Mouse (Mus musculus) left cerebral cortex, postnatal 14 days (tissue): ENCODE measurements around the gene Arrdc5. TPM values are rescaled to one million over a fixed set of nuclear protein-coding genes. Genes with fewer than 3 reads are reported as not detected.

Experiments used
- DNase-seq, 2 experiments: peaks; one replicate each; pipeline ENCODE4 v3.0.0; 2021 to 2022; ENCODE audit warnings: low spot score in 2 of 2, mixed read lengths in 1 of 2
- intact Hi-C: fragments of 180-260 bp; cut with DNase I; formaldehyde crosslinking; loops from one replicate; pipeline ENCODE4 v1.15.1; 2025
- long read RNA-seq, 2 experiments: library from polyadenylated mRNA; stranded (forward); transcript quantifications; one replicate each; pipeline ENCODE4 v2.0.0; 2021
- total RNA-seq, 2 experiments: library from RNA; stranded (reverse); gene quantifications; 2 replicates each; pipeline ENCODE4 v1.2.3; 2021

Gene Arrdc5
- total RNA-seq: not detected
- long read RNA-seq, experiment 1: 0 reads
- long read RNA-seq, experiment 2: 0 reads

- no peak for DNase-seq
- intact Hi-C loops: no loop called here
Measured at GRCm38 (mm10) chr17:56300186-56300585, at the start of gene Arrdc5. Gene Arrdc5 (minus strand): TSS chr17:56300286.

- intact Hi-C loops: no loop called here
- no peak for DNase-seq
Measured at GRCm38 (mm10) chr17:56348586-56348985, 48.5 kb upstream of the Arrdc5 start.

- intact Hi-C loops: no loop called here
- DNase-seq: no peak
Measured at GRCm38 (mm10) chr17:56348128-56348527, 48.0 kb upstream of the Arrdc5 start.

DNA sequence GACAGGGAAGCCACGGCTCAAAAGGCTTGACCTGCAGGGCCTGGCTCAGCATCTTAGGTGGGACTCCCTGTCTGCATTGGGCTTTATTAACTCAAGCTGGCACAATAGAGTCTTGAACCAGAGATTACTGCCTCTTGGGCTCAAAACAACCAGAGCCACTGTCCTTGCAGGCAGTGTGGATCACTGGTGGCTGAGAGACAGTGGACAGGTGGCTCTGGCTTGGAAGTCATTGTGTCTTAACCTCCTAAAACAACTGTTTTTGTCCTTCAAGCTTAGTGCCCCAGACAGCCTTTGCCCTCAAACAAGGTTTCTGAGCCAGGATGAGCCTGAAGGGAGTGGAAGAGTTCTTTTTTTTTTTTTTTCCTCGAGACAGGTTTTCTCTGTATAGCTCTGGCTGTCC, 45.3 kb upstream of the Arrdc5 start:
- no peak for DNase-seq
- intact Hi-C loops: no loop called here

GRCm38 (mm10) chr17:56343466-56343865, 43.4 kb upstream of the Arrdc5 start:
- intact Hi-C loops: no loop called here
- DNase-seq: no peak

GRCm38 (mm10) chr17:56340717-56341116, 40.6 kb upstream of the Arrdc5 start:
- intact Hi-C loops: no loop called here
- DNase-seq: no peak

DNA sequence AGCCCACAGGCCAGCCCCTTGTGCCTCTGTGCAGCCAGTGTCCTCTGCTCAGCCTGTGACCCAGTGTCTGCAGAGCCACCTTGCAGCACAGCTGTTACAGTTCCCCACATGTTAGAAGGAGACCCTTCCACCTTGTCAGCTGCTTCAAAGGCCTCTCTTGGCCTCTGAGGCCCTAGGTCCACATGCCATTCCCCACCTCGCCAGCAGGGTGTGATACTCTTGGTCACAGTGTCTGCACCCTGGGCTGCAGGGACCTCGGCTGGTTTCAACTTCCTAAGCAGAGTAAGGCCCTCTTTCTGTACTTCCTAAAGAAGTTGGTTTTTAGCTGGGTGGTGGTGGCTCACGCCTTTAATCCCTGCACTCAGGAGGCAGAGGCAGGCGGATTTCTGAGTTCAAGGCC, 38.8 kb upstream of the Arrdc5 start:
- intact Hi-C loops: no loop called here
- DNase-seq: no peak

GRCm38 (mm10) chr17:56337791-56338190, 37.7 kb upstream of the Arrdc5 start:
- intact Hi-C loops: no loop called here
- no peak for DNase-seq

- peak; percentile 51 to 70 for DNase-seq
- intact Hi-C loops: no loop called here
Measured at GRCm38 (mm10) chr17:56337190-56337589, 37.1 kb upstream of the Arrdc5 start.

DNA sequence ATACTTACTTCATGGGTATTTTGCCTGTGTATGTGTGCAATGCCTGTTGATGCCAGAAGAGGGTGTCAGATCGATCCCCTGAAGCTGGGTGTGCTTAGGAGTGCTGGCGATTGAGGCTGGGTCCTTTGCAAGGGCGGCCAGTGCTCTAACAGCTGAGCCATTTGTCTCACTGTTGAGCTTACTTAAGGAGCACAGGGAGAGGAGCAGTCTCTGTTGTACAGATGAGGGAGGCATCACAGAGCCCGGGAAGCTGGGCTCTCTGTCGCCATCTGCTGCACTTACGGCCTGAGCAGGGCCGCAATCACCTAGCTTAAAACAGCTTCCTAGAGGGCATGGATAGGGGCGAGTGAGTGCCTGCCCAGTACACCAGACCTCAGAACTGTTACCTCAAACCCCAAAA, 32.9 kb upstream of the Arrdc5 start:
- no peak for DNase-seq

DNA sequence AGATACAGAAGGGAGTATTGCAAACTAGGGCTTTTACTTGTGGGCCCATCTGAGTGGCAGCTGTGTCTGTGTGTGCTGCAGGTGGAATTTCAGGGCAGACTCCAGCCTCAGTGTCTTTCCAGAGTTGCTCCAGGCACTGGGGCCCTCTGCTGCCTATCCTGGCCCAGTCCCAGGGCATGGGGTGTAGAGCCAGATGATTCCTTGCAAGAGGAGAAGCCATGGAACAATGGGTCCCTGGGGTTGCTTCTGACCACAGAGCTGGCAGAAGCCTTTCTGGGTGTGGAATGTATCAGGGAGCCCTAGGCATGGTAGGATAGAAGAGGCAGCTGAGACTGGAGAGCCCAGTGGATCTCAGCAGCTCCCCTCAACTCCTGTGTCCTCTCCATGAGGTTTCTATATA, 31.2 kb upstream of the Arrdc5 start:
- intact Hi-C loops: no loop called here
- no peak for DNase-seq

More for the DNA sequence above, 32.9 kb upstream of the Arrdc5 start:
- intact Hi-C loops: no loop called here

GRCm38 (mm10) chr17:56330345-56330744, 30.3 kb upstream of the Arrdc5 start:
- intact Hi-C loops: no loop called here
- no peak for DNase-seq

DNA sequence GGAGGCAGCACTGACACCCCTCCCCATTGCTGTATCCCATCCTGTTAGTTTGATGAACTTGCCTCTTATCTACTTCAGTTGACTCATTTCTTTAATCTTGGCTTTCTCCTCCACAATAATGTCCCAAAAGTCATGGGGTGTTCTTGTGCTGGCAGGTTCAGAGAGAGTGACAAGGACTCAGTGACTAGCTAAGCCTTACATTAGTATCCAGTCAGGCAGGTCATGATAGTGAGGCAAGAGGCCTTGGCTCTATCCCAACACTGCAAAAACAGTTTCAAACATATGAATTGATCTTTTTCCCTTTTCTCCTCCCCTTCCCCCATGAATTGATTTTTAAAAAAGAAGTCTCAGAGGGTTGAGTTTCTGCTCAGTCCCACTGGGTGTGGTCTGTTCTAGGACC, 29.2 kb upstream of the Arrdc5 start:
- no peak for DNase-seq
- intact Hi-C loops: no loop called here

- intact Hi-C loops: no loop called here
- peak in 1 of 2 experiments; percentile 24 for DNase-seq
Measured at GRCm38 (mm10) chr17:56326153-56327147, 26.4 kb upstream of the Arrdc5 start.

DNA sequence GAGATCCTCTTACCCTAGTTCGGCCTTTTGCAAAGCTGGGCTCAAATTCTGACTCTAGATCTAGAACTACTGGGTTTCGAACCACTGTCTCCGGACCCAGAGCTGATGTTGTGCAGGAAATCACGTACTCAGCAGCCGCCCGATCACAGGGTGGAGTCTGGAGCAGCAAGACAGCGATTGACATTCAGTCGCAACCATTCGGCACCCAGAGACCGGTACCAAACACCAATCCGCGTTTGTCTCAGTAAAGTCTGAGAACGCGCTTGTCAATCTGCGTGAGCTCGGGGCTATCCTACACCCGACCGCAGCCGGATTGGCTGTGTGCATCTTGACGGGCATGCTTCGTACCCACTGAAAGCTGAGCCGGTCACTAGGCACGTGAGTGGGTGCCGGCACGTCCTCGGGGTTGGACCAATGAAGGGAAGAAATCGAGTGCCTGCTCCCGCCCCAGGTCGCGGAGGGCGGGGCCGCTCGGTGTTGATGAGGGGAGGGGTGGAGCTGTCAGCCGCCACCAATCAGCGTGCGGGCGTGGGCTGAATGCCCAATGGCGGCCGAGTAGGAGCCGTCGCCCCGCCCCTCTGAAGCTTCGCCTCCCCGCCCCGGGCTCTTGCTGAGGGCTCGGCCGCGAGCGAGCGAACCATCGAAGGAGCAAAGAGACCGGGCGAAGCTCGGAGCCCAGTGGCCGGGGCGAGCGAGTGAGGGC, 25.5 kb upstream of the Arrdc5 start, which contains the start of gene Kdm4b:
Gene Kdm4b, plus strand, starts transcription at position 613 of the 703 bp plus-strand sequence.
- intact Hi-C loops: no loop called here
- peak; percentile 99 to 100 for DNase-seq

GRCm38 (mm10) chr17:56324419-56324818, 24.3 kb upstream of the Arrdc5 start:
- intact Hi-C loops: no loop called here
- DNase-seq: no peak

DNA sequence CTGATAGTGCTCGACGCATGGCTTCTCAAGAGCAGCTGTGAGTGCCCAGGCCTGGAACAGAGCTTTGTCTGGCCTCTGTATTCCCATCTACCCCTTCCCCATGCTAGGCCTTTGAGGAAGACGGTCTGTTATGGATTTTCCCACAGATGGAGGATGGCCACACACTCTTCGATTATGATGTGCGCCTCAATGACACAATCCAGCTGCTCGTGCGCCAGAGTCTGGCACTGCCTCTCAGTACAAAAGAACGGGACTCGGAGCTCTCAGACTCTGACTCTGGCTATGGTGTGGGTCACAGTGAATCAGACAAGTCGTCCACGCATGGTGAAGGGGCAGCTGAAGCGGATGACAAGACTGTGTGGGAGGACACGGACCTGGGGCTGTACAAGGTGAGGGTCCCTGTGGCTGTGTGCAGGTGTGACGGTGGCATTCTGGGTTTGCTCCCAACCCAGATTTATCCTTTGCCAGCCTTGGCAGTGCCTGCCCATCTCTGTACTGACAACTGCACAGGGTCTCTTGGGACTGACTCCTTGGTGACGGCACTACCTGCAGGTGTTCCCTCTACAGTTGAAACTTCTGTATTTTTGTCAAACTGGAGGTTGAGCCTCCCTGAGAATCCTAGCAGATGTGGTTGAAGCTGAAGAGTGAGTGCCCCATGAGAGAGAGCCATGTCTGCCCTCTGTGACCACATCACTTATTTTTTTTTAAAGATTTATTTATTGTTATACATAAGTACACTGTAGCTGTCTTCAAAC, 9.3 kb upstream of the Arrdc5 start:
- no peak for DNase-seq
- intact Hi-C loops: no loop called here

GRCm38 (mm10) chr17:56308088-56308487, 8.0 kb upstream of the Arrdc5 start:
- intact Hi-C loops: no loop called here
- DNase-seq: no peak

GRCm38 (mm10) chr17:56305826-56306225, 5.7 kb upstream of the Arrdc5 start:
- intact Hi-C loops: no loop called here
- DNase-seq: no peak

- intact Hi-C loops: no loop called here
- DNase-seq: no peak
Measured at GRCm38 (mm10) chr17:56305156-56305555, 5.1 kb upstream of the Arrdc5 start.
